Mouse (Mus musculus) liver, embryonic 16.5 days (tissue): ENCODE data around the gene Aak1. TPM values are rescaled to one million over a fixed set of nuclear protein-coding genes. Genes with fewer than 3 reads are reported as not detected.
A peak's percentile ranks its signal among the peaks of the same experiment; 100 is the strongest.

ENCODE experiments used
- ATAC-seq: fragments of 200-750 bp; cut with Nextera tagmentation; 2 replicates; pipeline ENCODE4 v1.8.0; 2017; ENCODE audit warnings: low read depth, mild to moderate bottlenecking, moderate number of reproducible peaks, moderate library complexity
- H3K27ac ChIP-seq: fragments of 300-500 bp; sonication (generic); 2 replicates; pipeline ENCODE4 v1.5.1; 2014; ENCODE audit warnings: mild to moderate bottlenecking, low read length
- H3K27me3 ChIP-seq: fragments of 300-500 bp; sonication (generic); 2 replicates; pipeline ENCODE4 v1.6.1; 2014; ENCODE audit warnings: low read depth, low read length, mixed read lengths; ENCODE audit not compliant: control insufficient read depth, insufficient read depth
- H3K36me3 ChIP-seq: fragments of 300-500 bp; sonication (generic); 2 replicates; pipeline ENCODE4 v1.6.1; 2014; ENCODE audit warnings: mild to moderate bottlenecking; ENCODE audit not compliant: control insufficient read depth, insufficient read depth
- H3K4me1 ChIP-seq: fragments of 300-500 bp; sonication (generic); 2 replicates; pipeline ENCODE4 v1.6.1; 2014; ENCODE audit warnings: low read depth, low read length, mixed read lengths; ENCODE audit not compliant: control insufficient read depth
- H3K4me2 ChIP-seq: fragments of 300-500 bp; sonication (generic); 2 replicates; pipeline ENCODE4 v1.6.1; 2014; ENCODE audit warnings: low read depth, low read length, mixed read lengths
- H3K4me3 ChIP-seq: fragments of 300-500 bp; sonication (generic); 2 replicates; pipeline ENCODE4 v1.5.1; 2014; ENCODE audit warnings: low read depth, mild to moderate bottlenecking, low read length
- H3K9ac ChIP-seq: fragments of 300-500 bp; sonication (generic); 2 replicates; pipeline ENCODE4 v1.6.1; 2014; ENCODE audit warnings: low read depth, low read length
- H3K9me3 ChIP-seq: fragments of 300-500 bp; sonication (generic); replicated peaks from 2 replicates; pipeline ENCODE4 v1.6.1; 2016; ENCODE audit warnings: low read length; ENCODE audit not compliant: control insufficient read depth
- WGBS: fragments of 180-500 bp; shearing (Covaris S2); extraction: QIAGEN DNeasy Blood & Tissue Kit; methylation state at CpG from one replicate; pipeline ENCODE4 v1.1.7; 2014; ENCODE audit not compliant: insufficient replicate concordance; 5-methylcytosine and 5-hydroxymethylcytosine counted together
- polyA plus RNA-seq: library from polyadenylated mRNA; unstranded; fragments of >200 nt; fragmentation: Nextera tagmentation; extraction: Ambion mirVana; gene quantifications from 2 replicates; pipeline ENCODE4 v1.2.1, GENCODE M21; 2015

Aak1 gene
- polyA plus RNA-seq, 1 experiment from 2014 or later: 3.4 TPM

DNA sequence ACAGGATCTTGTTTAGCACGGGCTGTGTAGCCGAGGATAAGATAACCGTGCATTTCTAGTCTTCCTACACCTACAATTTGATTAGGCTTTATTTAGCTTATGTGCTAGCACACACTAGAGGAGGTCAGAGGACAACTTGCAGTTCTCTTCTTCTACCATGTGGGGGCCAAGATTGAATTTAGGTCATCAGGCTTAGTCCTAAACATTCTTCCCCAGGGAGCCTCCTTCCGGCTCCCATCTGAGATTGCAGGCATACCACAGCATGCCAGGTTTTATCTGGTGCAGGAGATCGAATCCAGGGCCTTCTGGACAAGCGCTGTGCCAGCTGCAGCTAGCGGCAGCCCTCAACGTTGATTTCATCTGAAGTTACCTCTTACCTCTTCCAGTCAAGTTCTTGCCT lies 32.7 kb upstream of the Aak1 start:
- no peak overlapping the region for H3K27ac ChIP-seq
- no peaks in the 10 kb centered on the region for H3K36me3 ChIP-seq
- ATAC-seq: no peak
- no peak overlapping the region for H3K4me3 ChIP-seq
- H3K4me2 ChIP-seq: no peak overlapping the region
- H3K4me1 ChIP-seq: no peaks in the 10 kb centered on the region
- H3K9ac ChIP-seq: no peak overlapping the region
- 15% methylated on average over 8 of the region's 8 CpGs for WGBS
- H3K9me3 ChIP-seq: no peaks in the 10 kb centered on the region
- no peaks in the 10 kb centered on the region for H3K27me3 ChIP-seq

DNA sequence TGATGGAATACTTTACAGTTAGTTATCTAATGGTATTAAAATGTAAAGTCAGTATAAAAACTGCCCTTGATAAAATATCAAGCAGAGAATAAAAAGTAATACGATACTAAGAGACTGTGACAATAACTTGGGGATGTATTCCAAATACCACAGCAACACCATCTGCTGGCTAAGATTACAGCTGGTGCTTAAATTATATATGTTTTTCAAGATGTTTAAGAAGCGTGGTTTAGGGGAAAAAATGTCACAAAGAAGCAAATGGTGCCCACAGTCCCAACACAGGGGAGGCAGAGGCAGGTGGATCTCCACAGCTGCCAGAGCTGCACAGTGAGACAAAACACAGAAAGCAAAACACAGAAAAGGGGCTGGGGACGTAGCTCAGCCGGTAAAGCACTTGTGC lies 30.4 kb upstream of the Aak1 start:
- no peaks in the 10 kb centered on the region for H3K9me3 ChIP-seq
- peaks cover 6% of the 10 kb centered on the region for H3K27me3 ChIP-seq
- no peak for ATAC-seq
- no peak overlapping the region for H3K27ac ChIP-seq
- no peak overlapping the region for H3K9ac ChIP-seq
- H3K4me3 ChIP-seq: no peak overlapping the region
- H3K36me3 ChIP-seq: no peaks in the 10 kb centered on the region
- H3K4me1 ChIP-seq: peaks cover 6% of the 10 kb centered on the region
- no peak overlapping the region for H3K4me2 ChIP-seq
- 63% methylated on average over 4 of the region's 4 CpGs for WGBS

GRCm38 (mm10) chr6:86819926-86820325 lies 29.4 kb upstream of the Aak1 start:
- Histone ChIP-seq H3K27ac (no peak overlapping the region), H3K9me3 (no peaks in the 10 kb centered on the region)
- ATAC-seq: no peak

DNA sequence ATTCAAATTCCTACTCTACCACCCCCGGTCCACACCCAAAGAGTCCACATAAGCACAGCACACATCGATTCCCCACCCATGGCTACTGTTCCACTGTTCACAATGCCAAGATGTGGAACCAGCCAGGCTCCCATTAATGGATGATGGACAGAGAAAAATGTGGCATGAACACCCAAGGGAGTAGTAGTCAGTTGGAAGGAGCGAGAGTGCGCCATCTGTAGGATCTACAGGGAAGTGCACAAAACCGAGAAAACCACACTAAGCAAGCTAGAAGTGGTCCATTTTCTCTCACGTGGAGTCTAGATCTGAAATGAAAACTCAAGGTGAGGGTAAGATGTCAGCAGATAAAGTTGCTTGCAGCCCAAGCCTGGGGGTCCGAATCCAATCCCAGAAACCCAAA lies 28.6 kb upstream of the Aak1 start:
- no peaks in the 10 kb centered on the region for H3K9me3 ChIP-seq
- peaks cover 6% of the 10 kb centered on the region for H3K4me1 ChIP-seq
- H3K4me3 ChIP-seq: no peak overlapping the region
- H3K4me2 ChIP-seq: no peak overlapping the region
- no peaks in the 10 kb centered on the region for H3K36me3 ChIP-seq
- ATAC-seq: no peak
- no peak overlapping the region for H3K27ac ChIP-seq
- peaks cover 6% of the 10 kb centered on the region for H3K27me3 ChIP-seq
- 45% methylated on average over 7 of the region's 7 CpGs for WGBS
- H3K9ac ChIP-seq: no peak overlapping the region

More at GRCm38 (mm10) chr6:86819926-86820325, 29.4 kb upstream of the Aak1 start:
- Histone ChIP-seq H3K9ac (no peak overlapping the region), H3K4me3 (no peak overlapping the region), H3K4me1 (peaks cover 6% of the 10 kb centered on the region), H3K36me3 (no peaks in the 10 kb centered on the region), H3K4me2 (no peak overlapping the region), H3K27me3 (peaks cover 6% of the 10 kb centered on the region)
- WGBS: 61% methylated on average over 5 of the region's 5 CpGs

- Histone ChIP-seq H3K4me3 (peak overlapping the region; percentile 16; the same call in 1 of the 2 replicates), H3K9ac (no peak overlapping the region), H3K27ac (no peak overlapping the region), H3K4me2 (peak overlapping the region; percentile 30), H3K36me3 (no peaks in the 10 kb centered on the region), H3K9me3 (no peaks in the 10 kb centered on the region), H3K27me3 (peaks cover 6% of the 10 kb centered on the region), H3K4me1 (peaks cover 6% of the 10 kb centered on the region)
- no peak for ATAC-seq
- 7% methylated on average over 19 of the region's 19 CpGs for WGBS
These were observed 26.8 kb upstream of the Aak1 start for GRCm38 (mm10) chr6:86822285-86823050.

DNA sequence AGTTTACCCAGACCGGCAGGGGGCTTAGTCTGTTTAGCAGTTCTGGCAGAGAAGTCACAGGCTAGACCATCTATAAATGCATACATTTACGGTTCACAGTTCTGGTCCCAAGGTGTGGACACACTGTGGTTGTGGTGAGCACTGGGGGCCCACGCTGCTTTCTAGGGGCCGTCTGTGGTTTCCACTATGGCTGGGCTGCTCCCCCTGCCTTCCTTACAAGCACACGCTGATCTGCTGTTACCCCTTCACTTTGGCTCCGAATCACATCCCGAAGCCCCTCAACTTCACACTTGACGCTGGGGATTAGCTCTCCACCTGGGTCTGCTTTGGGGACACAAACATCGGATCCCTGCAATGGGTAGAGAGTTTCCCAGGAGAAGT lies 26.3 kb upstream of the Aak1 start:
- Histone ChIP-seq H3K4me2 (no peak overlapping the region), H3K4me3 (no peak overlapping the region), H3K9me3 (no peaks in the 10 kb centered on the region), H3K36me3 (no peaks in the 10 kb centered on the region), H3K27ac (no peak overlapping the region), H3K9ac (no peak overlapping the region), H3K4me1 (peaks cover 6% of the 10 kb centered on the region), H3K27me3 (peaks cover 6% of the 10 kb centered on the region)
- no peak for ATAC-seq
- 22% methylated on average over 9 of the region's 9 CpGs for WGBS

GRCm38 (mm10) chr6:86823824-86824223 lies 25.5 kb upstream of the Aak1 start:
- H3K36me3 ChIP-seq: no peaks in the 10 kb centered on the region
- 22% methylated on average over 10 of the region's 10 CpGs for WGBS
- peaks cover 6% of the 10 kb centered on the region for H3K4me1 ChIP-seq
- no peak overlapping the region for H3K4me3 ChIP-seq
- peaks cover 6% of the 10 kb centered on the region for H3K27me3 ChIP-seq
- peak; percentile 47 for ATAC-seq
- no peak overlapping the region for H3K4me2 ChIP-seq
- no peaks in the 10 kb centered on the region for H3K9me3 ChIP-seq
- no peak overlapping the region for H3K27ac ChIP-seq
- H3K9ac ChIP-seq: no peak overlapping the region

DNA sequence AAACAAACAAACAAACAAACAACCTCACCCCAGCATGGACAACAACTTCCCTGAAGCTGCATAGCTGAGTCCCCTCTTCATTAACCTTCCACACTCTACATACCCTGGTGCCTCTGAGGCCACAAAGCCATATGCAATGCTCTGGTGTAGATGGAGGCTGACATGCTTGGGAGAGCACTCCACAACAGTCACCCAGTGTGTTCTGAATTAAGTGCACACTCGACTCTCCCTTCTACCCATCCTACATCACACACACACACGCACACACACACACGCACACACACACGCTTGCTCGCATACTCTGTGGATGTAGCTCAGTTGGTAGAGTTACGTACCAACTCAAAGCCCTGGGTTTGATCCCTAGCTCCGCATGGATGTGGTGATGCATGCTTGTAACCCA lies 24.9 kb upstream of the Aak1 start:
- H3K9me3 ChIP-seq: no peaks in the 10 kb centered on the region
- ATAC-seq: no peak
- no peak overlapping the region for H3K27ac ChIP-seq
- H3K36me3 ChIP-seq: no peaks in the 10 kb centered on the region
- H3K4me1 ChIP-seq: peaks cover 6% of the 10 kb centered on the region
- H3K9ac ChIP-seq: no peak overlapping the region
- peaks cover 6% of the 10 kb centered on the region for H3K27me3 ChIP-seq
- 71% methylated on average over 7 of the region's 7 CpGs for WGBS
- H3K4me2 ChIP-seq: no peak overlapping the region
- H3K4me3 ChIP-seq: no peak overlapping the region

DNA sequence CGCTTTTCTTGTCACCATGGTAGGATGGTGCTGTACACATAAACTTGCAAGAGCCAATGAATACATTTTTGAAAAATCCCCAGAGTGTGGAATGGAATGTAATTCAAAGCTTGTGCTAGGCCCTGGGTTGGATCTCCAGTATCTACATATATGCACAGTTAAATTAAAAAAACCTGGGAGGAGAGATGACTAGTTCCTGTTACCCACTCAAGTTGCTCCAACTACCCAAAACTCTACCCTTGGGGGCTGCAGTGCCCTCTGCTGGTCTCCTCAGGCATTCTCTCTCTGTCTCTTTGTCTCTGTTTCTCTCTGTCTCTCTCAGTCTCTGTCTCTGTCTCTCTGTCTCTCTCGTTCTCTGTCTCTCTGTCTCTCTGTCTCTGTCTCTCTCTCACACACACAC lies 21.9 kb upstream of the Aak1 start:
- Histone ChIP-seq H3K36me3 (no peaks in the 10 kb centered on the region), H3K9me3 (no peaks in the 10 kb centered on the region), H3K4me2 (no peak overlapping the region), H3K9ac (no peak overlapping the region), H3K4me3 (no peak overlapping the region), H3K4me1 (peaks cover 3% of the 10 kb centered on the region), H3K27me3 (peaks cover 6% of the 10 kb centered on the region), H3K27ac (no peak overlapping the region)
- ATAC-seq: no peak
- WGBS: 65% methylated on average over 2 of the region's 2 CpGs
